Mouse (Mus musculus) liver, postnatal 0 days (tissue): ENCODE results near the gene Eef1akmt1.

Experiments
- CTCF ChIP-seq: sonication (generic); IDR thresholded peaks from 2 replicates; pipeline ENCODE4 v1.5.1; 2016; ENCODE audit warnings: antibody characterized with exemption, low read depth
- EP300 ChIP-seq: IDR thresholded peaks from 2 replicates; pipeline ENCODE4 v1.6.1; 2016; ENCODE audit warnings: antibody characterized with exemption, low read depth, mild to moderate bottlenecking

- TF ChIP-seq CTCF: no peak
- TF ChIP-seq EP300: no peak
Observed at GRCm38 (mm10) chr14:57524671-57525387, 46.6 kb downstream of the Eef1akmt1 start, which contains the start of gene Il17d.
